ENCODE assay signal across 13 mouse cellular contexts in the genomic region with DNA sequence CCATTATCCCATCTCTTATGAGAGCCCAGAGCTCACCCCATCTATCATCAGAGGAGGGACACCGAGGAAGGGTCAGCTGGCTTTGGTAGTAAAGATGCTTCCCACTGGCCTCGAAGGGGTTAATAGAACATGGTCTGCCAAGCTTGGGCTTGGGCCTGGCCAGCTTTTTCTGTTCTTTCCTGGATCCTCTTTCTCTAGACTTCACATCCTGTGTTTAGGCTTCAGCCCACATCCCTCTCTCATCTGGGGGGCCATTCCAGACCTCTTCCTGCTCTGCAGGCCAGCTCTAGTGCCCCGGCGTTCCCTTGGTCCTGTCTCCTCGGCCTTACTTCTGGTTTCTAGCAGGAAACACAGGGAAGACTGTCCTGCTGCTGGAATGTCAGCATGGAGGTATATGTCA. TPM values are rescaled to one million over a fixed set of nuclear protein-coding genes. Genes with fewer than 3 reads are reported as not detected.
DNase-seq lines count a peak whose midpoint lies in the region; ATAC-seq and TF ChIP-seq lines count a peak whose summit lies in the region.
"Had no signal": no experiment of that assay in that cellular context is flagged by ENCODE, and none has a peak within 500 bp of the region (broad histone marks: within the 10 kb centered on the region; RNA-seq: fewer than 3 reads in every experiment).

No protein-coding gene starts in this region.

- no peak overlapping the region for H3K4me3 ChIP-seq in heart, embryonic 12.5 days
- 0 out of 2 replicates have a peak overlapping the region, but pooled peaks have one; percentile 0 for H3K4me3 ChIP-seq in midbrain, embryonic 10.5 days
- H3K4me3 ChIP-seq in midbrain, embryonic 16.5 days (ENCODE audit: low read depth, low read length), result no peak overlapping the region
- H3K4me3 ChIP-seq in intestine, postnatal 0 days (ENCODE audit: low read depth, low read length), result no peak overlapping the region
- no peak overlapping the region for H3K4me3 ChIP-seq in stomach, embryonic 14.5 days (ENCODE audit: low read depth, low read length)

- peaks cover 83% of the 10 kb centered on the region for H3K4me1 ChIP-seq in heart, embryonic 12.5 days (replicated peaks)
- H3K4me1 ChIP-seq in midbrain, embryonic 10.5 days, result peaks cover 76% of the 10 kb centered on the region
- peaks cover 31% of the 10 kb centered on the region for H3K4me1 ChIP-seq in midbrain, embryonic 16.5 days (ENCODE audit: control insufficient read depth, insufficient read depth, low read length)
- H3K4me1 ChIP-seq in intestine, postnatal 0 days (replicated peaks; ENCODE audit: control insufficient read depth, insufficient read depth, low read length), result peaks cover 22% of the 10 kb centered on the region
- H3K4me1 ChIP-seq in stomach, embryonic 14.5 days (ENCODE audit: control insufficient read depth, insufficient read depth, low read length), result peaks cover 65% of the 10 kb centered on the region

- DNase-seq in heart, postnatal 14 days, result no peak
- DNase-seq in midbrain, embryonic 10.5 days (ENCODE audit: low spot score), result no peak
- DNase-seq in left cerebral cortex, adult 18-20 months (ENCODE audit: low spot score in 2 of 2), result no peak
- DNase-seq in testis, postnatal 10 days (ENCODE audit: low spot score), result no peak
- DNase-seq: cerebellum, adult 9-10 months; right cerebral cortex, postnatal 25 days; thymus, postnatal 36 days had no signal

- ATAC-seq in heart, embryonic 12.5 days (ENCODE audit: insufficient number of reproducible peaks, low FRiP score), result no peak
- no peak for ATAC-seq in midbrain, embryonic 16.5 days
- no peak for ATAC-seq in intestine, postnatal 0 days
- no peak for ATAC-seq in stomach, embryonic 14.5 days (ENCODE audit: insufficient number of reproducible peaks, insufficient read depth, low FRiP score, low read depth)
- ATAC-seq: activated CD4-positive, CD25-positive, alpha-beta regulatory T cell, adult 4 months had no signal

- peak overlapping the region; percentile 84 for H3K9ac ChIP-seq in heart, embryonic 12.5 days
- no peak overlapping the region for H3K9ac ChIP-seq in midbrain, embryonic 16.5 days (ENCODE audit: low read depth, low read length)
- 0 out of 2 replicates have a peak overlapping the region, but pooled peaks have one; percentile 51 for H3K9ac ChIP-seq in intestine, postnatal 0 days (ENCODE audit: low read depth, low read length)
- 0 out of 2 replicates have a peak overlapping the region, but pooled peaks have one; percentile 6 for H3K9ac ChIP-seq in stomach, embryonic 14.5 days (replicated peaks; ENCODE audit: low read depth, low read length)

- H3K9me3 ChIP-seq in heart, embryonic 12.5 days (replicated peaks), result no peaks in the 10 kb centered on the region
- peaks cover 3% of the 10 kb centered on the region; the same call in 1 of the 2 replicates for H3K9me3 ChIP-seq in midbrain, embryonic 10.5 days (replicated peaks)
- no peaks in the 10 kb centered on the region for H3K9me3 ChIP-seq in midbrain, embryonic 16.5 days (replicated peaks; ENCODE audit: control insufficient read depth, low read length, poor library complexity, severe bottlenecking)
- H3K9me3 ChIP-seq in intestine, postnatal 0 days (ENCODE audit: control insufficient read depth), result no peaks in the 10 kb centered on the region
- H3K9me3 ChIP-seq in stomach, embryonic 14.5 days (ENCODE audit: control insufficient read depth, low read depth, low read length), result no peaks in the 10 kb centered on the region

- H3K36me3 ChIP-seq in heart, embryonic 12.5 days, result peaks cover 60% of the 10 kb centered on the region
- peaks cover 81% of the 10 kb centered on the region for H3K36me3 ChIP-seq in midbrain, embryonic 10.5 days
- H3K36me3 ChIP-seq in midbrain, embryonic 16.5 days (ENCODE audit: control insufficient read depth, insufficient read depth, low read length), result peaks cover 12% of the 10 kb centered on the region
- H3K36me3 ChIP-seq in intestine, postnatal 0 days (ENCODE audit: control insufficient read depth, insufficient read depth), result peaks cover 49% of the 10 kb centered on the region
- peaks cover 48% of the 10 kb centered on the region for H3K36me3 ChIP-seq in stomach, embryonic 14.5 days (ENCODE audit: control insufficient read depth, insufficient read depth, low read length)

- 57% methylated on average over 5 of the region's 5 CpGs for WGBS in heart, embryonic 12.5 days
- 75% methylated on average over 5 of the region's 5 CpGs for WGBS in midbrain, embryonic 10.5 days
- WGBS in midbrain, embryonic 16.5 days, result 86% methylated on average over 5 of the region's 5 CpGs
- WGBS in intestine, postnatal 0 days, result 53% methylated on average over 5 of the region's 5 CpGs
- WGBS in stomach, embryonic 14.5 days, result 38% methylated on average over 5 of the region's 5 CpGs

- H3K27me3 ChIP-seq in heart, embryonic 12.5 days (replicated peaks), result no peaks in the 10 kb centered on the region
- no peaks in the 10 kb centered on the region for H3K27me3 ChIP-seq in midbrain, embryonic 10.5 days (ENCODE audit: low read depth, poor library complexity, severe bottlenecking)
- no peaks in the 10 kb centered on the region for H3K27me3 ChIP-seq in midbrain, embryonic 16.5 days (ENCODE audit: control insufficient read depth, insufficient read depth, low read depth, low read length)
- H3K27me3 ChIP-seq in intestine, postnatal 0 days (replicated peaks; ENCODE audit: control insufficient read depth, insufficient read depth, low read length), result no peaks in the 10 kb centered on the region
- H3K27me3 ChIP-seq in stomach, embryonic 14.5 days (ENCODE audit: control insufficient read depth, insufficient read depth, low read length), result no peaks in the 10 kb centered on the region
- H3K27me3 ChIP-seq: CH12.LX had no signal

- TF ChIP-seq CTCF in intestine, postnatal 0 days (IDR thresholded peaks at IDR 0.05; ENCODE audit: low read depth), result no peak

- H3K4me2 ChIP-seq in heart, embryonic 12.5 days, result peak overlapping the region; percentile 74
- H3K4me2 ChIP-seq in midbrain, embryonic 16.5 days (ENCODE audit: low read length), result no peak overlapping the region
- 0 out of 2 replicates have a peak overlapping the region, but pooled peaks have one; percentile 21 for H3K4me2 ChIP-seq in intestine, postnatal 0 days (replicated peaks; ENCODE audit: low read depth)
- H3K4me2 ChIP-seq in stomach, embryonic 14.5 days (replicated peaks; ENCODE audit: low read depth, low read length), result peak overlapping the region; percentile 74

- intact Hi-C loops in heart, postnatal 14 days (cut with DNase I), result no loop called here

- H3K27ac ChIP-seq in heart, embryonic 12.5 days (ENCODE audit: poor library complexity, severe bottlenecking), result peak overlapping the region; percentile 100
- peak overlapping the region; percentile 98 for H3K27ac ChIP-seq in midbrain, embryonic 10.5 days (replicated peaks)
- no peak overlapping the region for H3K27ac ChIP-seq in midbrain, embryonic 16.5 days (ENCODE audit: low read length)
- peak overlapping the region; percentile 62 for H3K27ac ChIP-seq in intestine, postnatal 0 days (ENCODE audit: low read depth, low read length)
- H3K27ac ChIP-seq in stomach, embryonic 14.5 days (ENCODE audit: low read length), result peak overlapping the region; percentile 100

RNA-seq across cellular contexts. Expression of a gene that starts 28.2 kb away (rescaled TPM):
- 107 and 115 TPM in 2 replicates for polyA plus RNA-seq in heart, embryonic 12.5 days (2016; fragmentation: Nextera tagmentation; extraction: Ambion mirVana)
- total RNA-seq in heart, postnatal 14 days (2021), result 100 to 1,000 TPM in 1 of 2 experiments, 10 to 100 TPM in 1; 99.1 to 109 TPM
- polyA plus RNA-seq in midbrain, embryonic 10.5 days (2016; fragmentation: Nextera tagmentation; extraction: Ambion mirVana), result 151 and 152 TPM in 2 replicates
- polyA plus RNA-seq in midbrain, embryonic 16.5 days (2015; fragmentation: Nextera tagmentation; extraction: Ambion mirVana), result 146 and 156 TPM in 2 replicates
- 70.9 and 71.4 TPM in 2 replicates for polyA plus RNA-seq in intestine, postnatal 0 days (2015; fragmentation: Nextera tagmentation; extraction: Ambion mirVana)
- polyA plus RNA-seq in stomach, embryonic 14.5 days (2014; fragmentation: Nextera tagmentation; extraction: Ambion mirVana), result 82.6 and 85.4 TPM in 2 replicates
- total RNA-seq in left cerebral cortex, adult 18-20 months (2021), result 100 to 1,000 TPM; 182 to 189 TPM

RNA-seq across cellular contexts. Expression of a gene that starts 28.4 kb away (rescaled TPM):
- polyA plus RNA-seq in heart, embryonic 12.5 days (2016; fragmentation: Nextera tagmentation; extraction: Ambion mirVana), result 67.9 and 74.2 TPM in 2 replicates
- 100 to 1,000 TPM; 441 to 477 TPM for total RNA-seq in heart, postnatal 14 days (2021)
- 22.5 and 23.7 TPM in 2 replicates for polyA plus RNA-seq in midbrain, embryonic 10.5 days (2016; fragmentation: Nextera tagmentation; extraction: Ambion mirVana)
- polyA plus RNA-seq in midbrain, embryonic 16.5 days (2015; fragmentation: Nextera tagmentation; extraction: Ambion mirVana), result 23.6 and 26.0 TPM in 2 replicates
- polyA plus RNA-seq in intestine, postnatal 0 days (2015; fragmentation: Nextera tagmentation; extraction: Ambion mirVana), result 46.1 and 46.4 TPM in 2 replicates
- polyA plus RNA-seq in stomach, embryonic 14.5 days (2014; fragmentation: Nextera tagmentation; extraction: Ambion mirVana), result 27.3 and 30.0 TPM in 2 replicates
- 10 to 100 TPM; 53.7 to 57.3 TPM for total RNA-seq in left cerebral cortex, adult 18-20 months (2021)

RNA-seq across cellular contexts. Expression of a gene that starts 30.0 kb away (rescaled TPM):
- polyA plus RNA-seq in heart, embryonic 12.5 days (2016; fragmentation: Nextera tagmentation; extraction: Ambion mirVana), result 1.7 and 2.0 TPM in 2 replicates
- total RNA-seq in heart, postnatal 14 days (2021), result 1 to 10 TPM; 5.8 to 6.3 TPM
- polyA plus RNA-seq in midbrain, embryonic 10.5 days (2016; fragmentation: Nextera tagmentation; extraction: Ambion mirVana), result 2.0 and 2.3 TPM in 2 replicates
- 2.0 TPM in 2 replicates for polyA plus RNA-seq in midbrain, embryonic 16.5 days (2015; fragmentation: Nextera tagmentation; extraction: Ambion mirVana)
- 1.6 and 2.2 TPM in 2 replicates for polyA plus RNA-seq in intestine, postnatal 0 days (2015; fragmentation: Nextera tagmentation; extraction: Ambion mirVana)
- 2.8 and 3.1 TPM in 2 replicates for polyA plus RNA-seq in stomach, embryonic 14.5 days (2014; fragmentation: Nextera tagmentation; extraction: Ambion mirVana)
- 10 to 100 TPM; 30.3 to 30.4 TPM for total RNA-seq in left cerebral cortex, adult 18-20 months (2021)

RNA-seq across cellular contexts. Expression of a gene that starts 52.0 kb away (rescaled TPM):
- 21.9 and 22.2 TPM in 2 replicates for polyA plus RNA-seq in heart, embryonic 12.5 days (2016; fragmentation: Nextera tagmentation; extraction: Ambion mirVana)
- total RNA-seq in heart, postnatal 14 days (2021), result 10 to 100 TPM; 11.4 to 12.1 TPM
- polyA plus RNA-seq in midbrain, embryonic 10.5 days (2016; fragmentation: Nextera tagmentation; extraction: Ambion mirVana), result 53.2 and 62.7 TPM in 2 replicates
- 63.6 and 67.8 TPM in 2 replicates for polyA plus RNA-seq in midbrain, embryonic 16.5 days (2015; fragmentation: Nextera tagmentation; extraction: Ambion mirVana)
- 39.5 and 41.5 TPM in 2 replicates for polyA plus RNA-seq in intestine, postnatal 0 days (2015; fragmentation: Nextera tagmentation; extraction: Ambion mirVana)
- polyA plus RNA-seq in stomach, embryonic 14.5 days (2014; fragmentation: Nextera tagmentation; extraction: Ambion mirVana), result 35.8 and 37.8 TPM in 2 replicates
- 10 to 100 TPM; 24.2 to 27.5 TPM for total RNA-seq in left cerebral cortex, adult 18-20 months (2021)
